Mouse (Mus musculus): ENCODE data around the gene Zfp786. TPM values are rescaled to one million over a fixed set of nuclear protein-coding genes. Genes with fewer than 3 reads are reported as not detected.
"Not testable (repeated sequence)": the region's sequence is repeated elsewhere in the genome, so short reads cannot be mapped to it uniquely, and the experiment has no call there.

Gene Zfp786
- polyA plus RNA-seq, 1 experiment from 2014 or later = 1.9 TPM

DNA sequence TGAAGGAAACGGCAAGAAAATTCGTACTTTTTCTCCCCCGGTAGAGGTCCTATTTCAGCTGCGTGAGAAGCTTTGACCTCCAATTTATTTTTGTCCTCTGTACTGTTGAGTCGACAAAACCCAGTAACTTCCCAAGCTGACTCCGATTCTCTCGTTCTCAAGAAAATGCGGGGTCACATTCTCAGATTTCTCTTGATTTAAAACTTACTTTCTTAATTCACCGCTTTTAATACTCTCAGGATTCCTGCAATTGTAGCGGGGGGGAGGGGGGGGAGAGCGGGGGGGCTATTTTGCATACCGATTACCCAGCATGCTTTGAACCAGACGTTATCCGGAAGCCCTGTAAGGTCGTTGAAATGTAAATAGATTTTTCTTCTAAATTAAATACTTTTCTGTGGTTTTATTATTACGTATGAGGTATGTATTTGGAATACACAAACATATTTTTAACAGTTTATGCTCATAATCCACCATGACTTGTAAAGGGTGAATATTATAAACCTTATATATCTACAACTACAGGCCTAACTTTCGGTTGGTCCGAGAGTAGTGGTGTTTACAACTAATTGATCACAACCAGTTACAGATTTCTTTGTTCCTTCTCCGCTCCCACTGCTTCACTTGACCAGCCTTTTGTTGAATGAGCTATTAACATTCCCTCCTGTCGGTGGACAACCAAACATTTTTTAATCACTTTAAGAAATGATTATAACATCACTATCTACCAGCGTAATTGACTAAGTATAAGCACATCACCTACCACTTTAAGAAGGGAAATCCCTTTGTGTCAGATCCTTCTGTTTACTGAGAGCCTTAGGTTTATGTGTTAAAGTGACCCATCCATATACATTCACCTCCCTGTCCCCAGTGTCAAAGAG, 49.3 kb downstream of the Zfp786 start:
- Histone ChIP-seq H3K27me3 (ENCODE audit: insufficient read depth, low read length) (no peaks in the 10 kb centered on the region), H3K9me3 (replicated peaks; ENCODE audit: low read length) (no peaks in the 10 kb centered on the region), H3K9ac (ENCODE audit: low read depth, low read length) (peak overlapping the region; percentile 40), H3K4me3 (replicated peaks; ENCODE audit: low read depth, low read length) (peak overlapping the region; percentile 57), H3K4me1 (replicated peaks; ENCODE audit: insufficient read depth, low read length) (no peaks in the 10 kb centered on the region), H3K4me2 (ENCODE audit: low read length) (peak overlapping the region; percentile 35), H3K27ac (peak overlapping the region; percentile 65), H3K36me3 (ENCODE audit: insufficient read depth, low read length) (no peaks in the 10 kb centered on the region)
- ATAC-seq (replicated peaks; ENCODE audit: low FRiP score, low read depth) = peak; percentile 48
- peak; percentile 92 for DNase-seq (ENCODE audit: low spot score)
- peak; percentile 11; the same call in 1 of the 2 replicates for TF ChIP-seq CTCF (IDR thresholded peaks at IDR 0.05; ENCODE audit: low read depth)
- WGBS = under 1% methylated on average over 21 of the region's 21 CpGs

DNA sequence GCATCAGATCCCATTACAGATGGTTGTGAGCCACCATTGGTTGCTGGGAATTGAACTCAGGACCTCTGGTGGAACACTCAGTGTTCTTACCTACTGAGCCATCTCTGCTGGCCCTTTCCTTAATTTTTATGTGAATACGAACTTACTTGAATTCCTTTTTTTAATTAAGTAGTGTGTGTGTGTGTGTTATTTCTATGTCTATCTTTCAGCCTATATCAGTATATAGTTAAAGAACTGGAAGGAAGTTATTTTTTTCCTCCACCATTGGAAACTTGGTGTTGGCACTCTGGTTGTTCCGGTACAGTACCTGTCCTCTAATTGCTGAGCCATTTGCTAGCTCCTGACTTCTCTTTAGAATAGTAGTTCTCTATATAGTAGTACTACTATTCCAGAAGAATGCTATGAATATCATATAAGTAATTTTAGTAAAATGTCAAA, 50.1 kb downstream of the Zfp786 start:
- Histone ChIP-seq H3K27ac (peak overlapping the region; percentile 65; the same call in 1 of the 2 replicates), H3K27me3 (ENCODE audit: insufficient read depth, low read length) (no peaks in the 10 kb centered on the region), H3K9me3 (replicated peaks; ENCODE audit: low read length) (no peaks in the 10 kb centered on the region), H3K4me3 (replicated peaks; ENCODE audit: low read depth, low read length) (peak overlapping the region; percentile 57), H3K9ac (ENCODE audit: low read depth, low read length) (no peak overlapping the region; the same call in 1 of the 2 replicates), H3K4me2 (ENCODE audit: low read length) (peak overlapping the region; percentile 35), H3K4me1 (replicated peaks; ENCODE audit: insufficient read depth, low read length) (no peaks in the 10 kb centered on the region), H3K36me3 (ENCODE audit: insufficient read depth, low read length) (no peaks in the 10 kb centered on the region)
- ATAC-seq (replicated peaks; ENCODE audit: low FRiP score, low read depth) = no peak
- 8% methylated on average over 2 of the region's 2 CpGs for WGBS
- DNase-seq (ENCODE audit: low spot score) = peak; percentile 41
- no peak for TF ChIP-seq CTCF (IDR thresholded peaks at IDR 0.05; ENCODE audit: low read depth)

DNA sequence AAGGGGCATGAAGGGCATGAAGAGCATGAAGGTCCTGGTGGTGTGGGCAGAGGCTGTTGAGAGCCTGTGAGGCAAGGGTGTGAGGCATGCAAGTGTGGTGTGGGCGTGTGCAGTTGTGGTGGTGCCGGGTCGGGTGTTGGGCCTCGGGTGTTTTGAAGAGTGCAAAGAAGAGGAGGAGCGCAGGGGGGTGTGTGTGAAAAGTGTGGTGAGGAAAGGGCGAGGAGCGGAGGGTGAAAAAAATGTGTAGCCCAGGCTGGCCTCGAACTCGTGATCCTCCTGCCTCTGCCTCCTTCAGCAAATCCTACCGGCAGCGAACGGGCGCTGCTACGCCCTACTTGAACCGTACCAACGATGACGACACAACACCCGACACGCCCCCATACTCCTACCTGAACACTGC, 58.9 kb downstream of the Zfp786 start:
- H3K4me2 ChIP-seq (ENCODE audit: low read length); H3K27me3 ChIP-seq (ENCODE audit: insufficient read depth, low read length); H3K4me3 ChIP-seq (replicated peaks; ENCODE audit: low read depth, low read length); H3K9ac ChIP-seq (ENCODE audit: low read depth, low read length); H3K27ac ChIP-seq; DNase-seq (ENCODE audit: low spot score); H3K4me1 ChIP-seq (replicated peaks; ENCODE audit: insufficient read depth, low read length); H3K36me3 ChIP-seq (ENCODE audit: insufficient read depth, low read length); H3K9me3 ChIP-seq (replicated peaks; ENCODE audit: low read length); ATAC-seq (replicated peaks; ENCODE audit: low FRiP score, low read depth): not testable (repeated sequence)
- 64% methylated on average over 7 of the region's 19 CpGs for WGBS

DNA sequence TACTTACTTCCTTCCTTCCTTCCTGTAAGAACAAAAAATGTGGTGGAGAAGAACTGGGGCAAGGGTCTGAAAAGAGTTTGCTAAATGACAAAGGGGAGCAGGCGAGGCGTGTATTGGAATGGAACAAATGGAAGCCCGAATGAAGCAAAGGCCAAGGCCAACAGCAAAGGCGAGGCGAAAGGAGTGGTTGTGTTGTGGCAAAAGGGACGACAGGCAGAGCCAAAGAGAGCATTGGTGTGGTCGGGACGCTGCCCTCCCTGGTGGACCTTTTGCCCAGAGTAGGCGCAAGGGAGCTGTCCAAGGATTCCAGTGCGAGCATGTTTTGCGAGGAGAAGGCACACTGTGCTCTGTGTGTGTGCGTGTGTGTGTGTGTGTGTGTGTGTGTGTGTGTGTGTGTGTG, 59.6 kb downstream of the Zfp786 start:
- not testable (repeated sequence) for H3K9ac ChIP-seq (ENCODE audit: low read depth, low read length); H3K27me3 ChIP-seq (ENCODE audit: insufficient read depth, low read length); H3K36me3 ChIP-seq (ENCODE audit: insufficient read depth, low read length); H3K9me3 ChIP-seq (replicated peaks; ENCODE audit: low read length); H3K27ac ChIP-seq; H3K4me1 ChIP-seq (replicated peaks; ENCODE audit: insufficient read depth, low read length); DNase-seq (ENCODE audit: low spot score); H3K4me2 ChIP-seq (ENCODE audit: low read length); ATAC-seq (replicated peaks; ENCODE audit: low FRiP score, low read depth); H3K4me3 ChIP-seq (replicated peaks; ENCODE audit: low read depth, low read length)
- 80% methylated on average over 12 of the region's 12 CpGs for WGBS

DNA sequence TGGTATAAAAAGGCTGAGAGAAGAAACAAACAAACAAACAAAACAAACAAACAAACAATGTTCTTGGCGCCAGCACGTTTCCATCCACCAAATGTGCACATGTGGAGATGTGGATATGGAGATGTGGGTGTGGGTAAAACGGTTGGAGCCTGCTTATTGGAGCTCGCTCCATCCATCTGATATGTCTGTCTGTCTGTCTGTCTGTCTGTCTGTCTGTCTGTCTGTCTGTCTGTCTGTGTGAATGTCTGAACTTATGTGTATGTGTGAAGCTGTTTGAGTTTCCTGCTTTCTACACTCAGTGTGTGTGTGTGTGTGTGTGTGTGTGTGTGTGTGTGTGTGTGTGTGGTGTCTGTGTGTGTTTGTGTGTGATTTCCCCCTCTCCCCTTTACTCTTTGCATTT, 60.8 kb downstream of the Zfp786 start:
- H3K9me3 ChIP-seq (replicated peaks; ENCODE audit: low read length); H3K9ac ChIP-seq (ENCODE audit: low read depth, low read length); ATAC-seq (replicated peaks; ENCODE audit: low FRiP score, low read depth); H3K36me3 ChIP-seq (ENCODE audit: insufficient read depth, low read length); H3K4me2 ChIP-seq (ENCODE audit: low read length); H3K4me3 ChIP-seq (replicated peaks; ENCODE audit: low read depth, low read length); H3K27me3 ChIP-seq (ENCODE audit: insufficient read depth, low read length); DNase-seq (ENCODE audit: low spot score); H3K4me1 ChIP-seq (replicated peaks; ENCODE audit: insufficient read depth, low read length); H3K27ac ChIP-seq: not testable (repeated sequence)
- WGBS = 70% methylated on average over 4 of the region's 4 CpGs

MicroRNAs within 50 kb of the gene (microRNA counts, 519-probe panel; counts per million panel counts)
- 330 counts per million, percentile 68 among the panel's probes with 10 or more counts for microRNA mmu-miR-704

Small RNA genes lying within 50 kb of the gene (microRNA-seq; reads per million reads assigned to microRNA genes)
- not detected for gene Mir704

Other genes with a start within 250 kb of the Zfp786 start
- 56.7 and 64.5 TPM in 2 replicates for gene Ezh2, start 235.5 kb downstream of the Zfp786 start, polyA plus RNA-seq (2015; fragmentation: Nextera tagmentation; extraction: Ambion mirVana)
- 209 and 245 TPM in 2 replicates for gene Pdia4, start 17.4 kb downstream of the Zfp786 start, polyA plus RNA-seq (2015; fragmentation: Nextera tagmentation; extraction: Ambion mirVana)
- gene Zfp398, start 4.8 kb upstream of the Zfp786 start, polyA plus RNA-seq (2015; fragmentation: Nextera tagmentation; extraction: Ambion mirVana) = 6.7 TPM in 2 replicates
- 12.4 and 12.5 TPM in 2 replicates for gene Zfp282, start 46.3 kb upstream of the Zfp786 start, polyA plus RNA-seq (2015; fragmentation: Nextera tagmentation; extraction: Ambion mirVana)
- 14.4 and 15.2 TPM in 2 replicates for gene Zfp212, start 89.6 kb upstream of the Zfp786 start, polyA plus RNA-seq (2015; fragmentation: Nextera tagmentation; extraction: Ambion mirVana)
- gene Zfp956, start 122.5 kb upstream of the Zfp786 start, polyA plus RNA-seq (2015; fragmentation: Nextera tagmentation; extraction: Ambion mirVana) = 6.5 and 6.9 TPM in 2 replicates
- 7.0 and 7.6 TPM in 2 replicates for gene Zfp777, start 218.0 kb upstream of the Zfp786 start, polyA plus RNA-seq (2015; fragmentation: Nextera tagmentation; extraction: Ambion mirVana)